Mouse (Mus musculus): ENCODE data around the gene Mrpl43.

DNA sequence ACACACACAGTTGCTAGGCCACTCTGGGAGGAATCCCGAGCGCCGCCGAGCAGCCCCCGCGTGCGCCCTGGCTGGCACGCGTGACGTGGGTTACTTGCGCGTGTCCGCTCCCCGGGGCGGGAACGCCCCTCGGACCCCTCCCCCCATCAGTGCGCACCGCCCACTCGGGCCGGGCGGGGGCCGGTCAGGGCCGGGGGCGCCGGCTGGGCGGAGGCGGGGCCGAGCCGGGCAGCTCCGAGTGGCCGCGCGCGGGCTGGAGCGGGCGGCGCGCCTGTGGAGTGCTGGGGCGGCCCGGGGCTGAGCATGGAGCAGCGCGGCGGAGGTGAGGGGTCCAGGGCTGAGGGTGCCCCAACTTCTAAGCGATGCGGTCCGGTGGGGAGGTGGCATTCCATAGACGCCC lies 11.7 kb upstream of the Mrpl43 start:
- TF ChIP-seq CHD2 (IDR thresholded peaks at IDR 0.05; ENCODE audit: low read length) (peak; percentile 38; the same call in 1 of the 2 replicates), CTCF (conservative IDR thresholded peaks at IDR 0.05 in 1 of 2, IDR thresholded peaks at IDR 0.05 in 1 of 2; ENCODE audit: low read depth in 2 of 2, low read length in 2 of 2) (no peak), MAFK (IDR thresholded peaks at IDR 0.05; ENCODE audit: insufficient replicate concordance, low read length) (no peak), JUND (conservative IDR thresholded peaks at IDR 0.05; ENCODE audit: low read depth, low read length) (no peak), NELFE (IDR thresholded peaks at IDR 0.05; ENCODE audit: low read depth, low read length) (0 out of 2 replicates have a peak, but pooled peaks have one; percentile 23), POLR2AphosphoS2 (IDR thresholded peaks at IDR 0.05; ENCODE audit: low read depth, low read length) (no peak), PAX5 (IDR thresholded peaks at IDR 0.05; ENCODE audit: low read length) (no peak), POLR2A (IDR thresholded peaks at IDR 0.05; ENCODE audit: low read depth, low read length) (no peak; the same call in 1 of the 2 replicates), TCF12 (IDR thresholded peaks at IDR 0.05; ENCODE audit: low read depth, low read length) (0 out of 2 replicates have a peak, but pooled peaks have one; percentile 6), SIN3A (IDR thresholded peaks at IDR 0.05; ENCODE audit: low read length) (no peak), USF1 (IDR thresholded peaks at IDR 0.05; ENCODE audit: low read depth, low read length) (no peak), EP300 (IDR thresholded peaks at IDR 0.05; ENCODE audit: low read length) (no peak), SMC3 (IDR thresholded peaks at IDR 0.05; ENCODE audit: low read depth, low read length) (no peak)

All from CH12.LX (cell line).